Mouse (Mus musculus) heart, embryonic 13.5 days (tissue): ENCODE results near the gene 1700008P02Rik. TPM values are rescaled to one million over a fixed set of nuclear protein-coding genes. Genes with fewer than 3 reads are reported as not detected.
"Not testable (repeated sequence)": the region's sequence is repeated elsewhere in the genome, so short reads cannot be mapped to it uniquely, and the experiment has no call there.

Experiments
- ATAC-seq: fragments of 200-750 bp; cut with Nextera tagmentation; 2 replicates; pipeline ENCODE4 v1.8.0; 2017; ENCODE audit warnings: moderate TSS enrichment; ENCODE audit not compliant: insufficient number of reproducible peaks, low FRiP score, low TSS enrichment; ENCODE audit errors: extremely low read depth
- H3K27ac ChIP-seq: fragments of 300-500 bp; sonication (generic); replicated peaks from 2 replicates; pipeline ENCODE4 v1.5.1; 2015; ENCODE audit warnings: moderate library complexity, mild to moderate bottlenecking, inconsistent platforms
- H3K27me3 ChIP-seq: fragments of 300-500 bp; sonication (generic); replicated peaks from 2 replicates; pipeline ENCODE4 v1.6.1; 2015; ENCODE audit warnings: mild to moderate bottlenecking, inconsistent platforms
- H3K36me3 ChIP-seq: fragments of 300-500 bp; sonication (generic); 2 replicates; pipeline ENCODE4 v1.6.1; 2015; ENCODE audit warnings: mild to moderate bottlenecking, inconsistent platforms
- H3K4me1 ChIP-seq: fragments of 300-500 bp; sonication (generic); 2 replicates; pipeline ENCODE4 v1.6.1; 2015; ENCODE audit warnings: inconsistent platforms
- H3K4me2 ChIP-seq: fragments of 300-500 bp; sonication (generic); 2 replicates; pipeline ENCODE4 v1.6.1; 2015; ENCODE audit warnings: inconsistent platforms, mild to moderate bottlenecking, moderate library complexity
- H3K4me3 ChIP-seq: fragments of 300-500 bp; sonication (generic); 2 replicates; pipeline ENCODE4 v1.5.1; 2015; ENCODE audit warnings: moderate library complexity, mild to moderate bottlenecking, inconsistent platforms
- H3K9ac ChIP-seq: fragments of 300-500 bp; sonication (generic); 2 replicates; pipeline ENCODE4 v1.6.1; 2015; ENCODE audit warnings: inconsistent platforms, mild to moderate bottlenecking, moderate library complexity
- H3K9me3 ChIP-seq: fragments of 300-500 bp; sonication (generic); 2 replicates; pipeline ENCODE4 v1.6.1; 2016; ENCODE audit warnings: inconsistent platforms
- WGBS: fragments of 180-500 bp; shearing (Covaris S2); methylation state at CpG from one replicate; pipeline ENCODE4 v1.1.7; 2015; ENCODE audit warnings: mixed read lengths; 5-methylcytosine and 5-hydroxymethylcytosine counted together
- polyA plus RNA-seq: library from polyadenylated mRNA; unstranded; fragments of >200 nt; fragmentation: Nextera tagmentation; extraction: Ambion mirVana; gene quantifications from 2 replicates; pipeline ENCODE4 v1.2.1, GENCODE M21; 2015

Gene 1700008P02Rik
- not detected in 2 replicates for polyA plus RNA-seq

- Histone ChIP-seq H3K27me3 (no peaks in the 10 kb centered on the region), H3K4me2 (no peak within 1 kb of the TSS), H3K27ac (no peak within 1 kb of the TSS), H3K9ac (no peak within 1 kb of the TSS), H3K4me1 (no peaks in the 10 kb centered on the region), H3K4me3 (no peak within 1 kb of the TSS), H3K36me3 (no peaks in the 10 kb centered on the region), H3K9me3 (peaks cover 4% of the 10 kb centered on the region; the same call in 1 of the 2 replicates)
- WGBS: 86% methylated on average over 7 of the region's 7 CpGs
- ATAC-seq: no peak
Measured at GRCm38 (mm10) chr3:6620343-6620742, at the start of gene 1700008P02Rik. TSS of gene 1700008P02Rik (minus strand) at chr3:6620443.

GRCm38 (mm10) chr3:6649411-6649810 is 29.2 kb upstream of the 1700008P02Rik start:
- Histone ChIP-seq H3K4me1 (no peaks in the 10 kb centered on the region), H3K36me3 (no peaks in the 10 kb centered on the region), H3K4me3 (no peak overlapping the region), H3K9me3 (no peaks in the 10 kb centered on the region), H3K9ac (no peak overlapping the region), H3K27ac (no peak overlapping the region), H3K4me2 (no peak overlapping the region), H3K27me3 (no peaks in the 10 kb centered on the region)
- 62% methylated on average over 2 of the region's 2 CpGs for WGBS
- ATAC-seq: no peak

DNA sequence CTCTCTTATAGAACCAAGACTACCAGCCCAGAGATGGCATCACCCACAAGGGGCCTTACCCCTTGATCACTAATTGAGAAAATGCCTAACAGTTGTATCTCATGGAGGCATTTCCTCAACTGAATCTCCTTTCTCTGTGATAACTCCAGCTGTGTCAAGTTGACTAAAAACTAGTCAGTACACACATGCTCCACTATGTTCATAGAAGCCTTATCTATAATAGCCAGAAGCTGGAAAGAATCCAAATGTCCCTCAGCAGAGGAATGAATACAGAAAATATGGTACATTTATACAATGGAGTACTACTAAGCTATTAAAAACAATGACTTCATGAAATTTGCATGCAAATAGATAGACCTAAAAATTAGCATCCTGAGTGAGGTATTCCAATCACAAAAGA is 17.9 kb upstream of the 1700008P02Rik start:
- H3K27ac ChIP-seq, H3K4me1 ChIP-seq, H3K9me3 ChIP-seq, H3K4me3 ChIP-seq, H3K9ac ChIP-seq, H3K27me3 ChIP-seq, H3K36me3 ChIP-seq, H3K4me2 ChIP-seq, ATAC-seq: not testable (repeated sequence)

DNA sequence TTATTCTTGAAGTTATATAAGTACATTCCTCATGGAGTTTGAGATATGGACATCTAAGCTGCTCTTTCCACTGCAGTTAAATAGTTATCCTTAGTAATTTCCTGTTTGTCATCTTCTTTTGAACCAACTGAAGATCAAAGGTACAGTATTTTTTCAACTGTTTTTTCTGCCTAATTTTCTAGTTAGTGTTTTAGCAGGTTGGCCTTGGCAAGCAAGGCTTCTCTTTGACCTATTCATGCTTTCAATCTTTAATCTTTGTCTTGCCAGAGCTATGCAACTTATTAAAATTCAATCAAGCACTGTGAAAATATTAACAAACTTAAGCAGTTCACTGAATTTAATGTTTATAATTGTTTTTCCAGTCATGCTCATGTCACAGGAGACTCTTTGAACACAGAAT is 14.0 kb upstream of the 1700008P02Rik start:
- H3K27ac ChIP-seq: no peak overlapping the region
- no peak overlapping the region for H3K4me3 ChIP-seq
- H3K9me3 ChIP-seq: no peaks in the 10 kb centered on the region
- H3K9ac ChIP-seq: no peak overlapping the region
- H3K4me1 ChIP-seq: no peaks in the 10 kb centered on the region
- H3K4me2 ChIP-seq: no peak overlapping the region
- ATAC-seq: no peak
- no peaks in the 10 kb centered on the region for H3K36me3 ChIP-seq
- H3K27me3 ChIP-seq: no peaks in the 10 kb centered on the region

DNA sequence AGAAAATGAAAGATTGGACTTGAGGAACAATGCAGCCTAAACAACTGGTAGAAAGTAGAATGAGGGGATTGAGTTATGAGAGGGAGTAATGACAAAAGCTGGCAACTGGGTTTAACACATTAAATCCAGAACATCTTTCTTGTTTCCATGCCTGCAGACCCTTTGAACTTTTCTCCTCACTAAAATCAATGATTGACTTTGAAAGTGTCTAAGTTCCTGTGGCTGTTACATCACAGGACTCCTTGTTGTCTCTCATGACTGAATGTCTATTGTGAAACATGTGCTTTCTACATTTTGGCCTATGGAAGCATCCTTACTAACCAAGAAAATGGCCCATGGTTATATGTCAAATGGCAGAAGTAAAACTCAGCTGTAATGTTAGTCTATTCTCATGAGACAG is 2.4 kb downstream of the 1700008P02Rik start:
- Histone ChIP-seq H3K27me3 (no peaks in the 10 kb centered on the region), H3K4me2 (no peak overlapping the region), H3K9me3 (peaks cover 4% of the 10 kb centered on the region; the same call in 1 of the 2 replicates), H3K4me3 (no peak overlapping the region), H3K36me3 (no peaks in the 10 kb centered on the region), H3K9ac (no peak overlapping the region), H3K27ac (no peak overlapping the region), H3K4me1 (no peaks in the 10 kb centered on the region)
- no peak for ATAC-seq
